Mouse (Mus musculus) E14TG2a.4 (cell line): ENCODE results near the gene Ndufb10.

Experiments used
- CTCF ChIP-seq: conservative IDR thresholded peaks from 2 replicates; pipeline ENCODE4 v1.5.1; 2014; ENCODE audit warnings: low read length
- NANOG ChIP-seq: IDR thresholded peaks from 2 replicates; pipeline ENCODE4 v1.6.1; 2014; ENCODE audit warnings: borderline replicate concordance, low read length, mixed read lengths
- POU5F1 ChIP-seq: IDR thresholded peaks from 2 replicates; pipeline ENCODE4 v1.6.1; 2014; ENCODE audit warnings: low read length, borderline replicate concordance

DNA sequence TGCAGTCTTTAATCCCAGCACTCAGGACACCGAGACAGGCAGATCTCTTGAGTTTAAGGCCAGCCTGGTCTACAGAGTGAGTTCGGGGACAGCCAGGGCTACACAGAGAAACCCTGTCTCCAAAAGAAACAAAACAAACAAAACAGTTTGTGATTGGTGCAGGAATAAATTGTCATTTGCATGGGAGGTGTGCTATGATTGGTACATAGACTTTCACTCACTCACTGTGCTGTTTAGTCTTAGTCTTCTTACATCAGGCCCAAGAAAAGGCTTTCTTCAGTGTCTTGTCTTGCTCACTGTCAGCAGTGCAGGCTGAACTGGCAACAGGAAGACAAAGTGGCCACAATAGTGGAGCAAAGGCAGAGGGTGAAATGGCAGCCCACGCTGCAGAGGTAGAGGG, 20.1 kb upstream of the Ndufb10 start:
- TF ChIP-seq CTCF = no peak
- no peak for TF ChIP-seq NANOG
- no peak for TF ChIP-seq POU5F1
